Mouse (Mus musculus): Measurements from ENCODE around the gene Gm10392. TPM values are rescaled to one million over a fixed set of nuclear protein-coding genes. Genes with fewer than 3 reads are reported as not detected.
A peak's percentile ranks its signal among the peaks of the same experiment; 100 is the strongest.

Gene Gm10392
- polyA plus RNA-seq, 1 experiment, result not detected

GRCm38 (mm10) chr11:77515637-77516552 lies 3.1 kb downstream of the Gm10392 start, which contains the start of gene Trp53i13:
Trp53i13 (minus strand) TSS chr11:77515980.
- no peak for DNase-seq (ENCODE audit: low read depth)
- TF ChIP-seq POLR2A (IDR thresholded peaks at IDR 0.05; ENCODE audit: borderline replicate concordance, extremely low read depth, insufficient read depth, insufficient read length, poor library complexity, severe bottlenecking) (no peak), CTCF (IDR thresholded peaks at IDR 0.05; ENCODE audit: borderline replicate concordance, extremely low read depth, insufficient read depth, insufficient read length) (no peak)

DNA sequence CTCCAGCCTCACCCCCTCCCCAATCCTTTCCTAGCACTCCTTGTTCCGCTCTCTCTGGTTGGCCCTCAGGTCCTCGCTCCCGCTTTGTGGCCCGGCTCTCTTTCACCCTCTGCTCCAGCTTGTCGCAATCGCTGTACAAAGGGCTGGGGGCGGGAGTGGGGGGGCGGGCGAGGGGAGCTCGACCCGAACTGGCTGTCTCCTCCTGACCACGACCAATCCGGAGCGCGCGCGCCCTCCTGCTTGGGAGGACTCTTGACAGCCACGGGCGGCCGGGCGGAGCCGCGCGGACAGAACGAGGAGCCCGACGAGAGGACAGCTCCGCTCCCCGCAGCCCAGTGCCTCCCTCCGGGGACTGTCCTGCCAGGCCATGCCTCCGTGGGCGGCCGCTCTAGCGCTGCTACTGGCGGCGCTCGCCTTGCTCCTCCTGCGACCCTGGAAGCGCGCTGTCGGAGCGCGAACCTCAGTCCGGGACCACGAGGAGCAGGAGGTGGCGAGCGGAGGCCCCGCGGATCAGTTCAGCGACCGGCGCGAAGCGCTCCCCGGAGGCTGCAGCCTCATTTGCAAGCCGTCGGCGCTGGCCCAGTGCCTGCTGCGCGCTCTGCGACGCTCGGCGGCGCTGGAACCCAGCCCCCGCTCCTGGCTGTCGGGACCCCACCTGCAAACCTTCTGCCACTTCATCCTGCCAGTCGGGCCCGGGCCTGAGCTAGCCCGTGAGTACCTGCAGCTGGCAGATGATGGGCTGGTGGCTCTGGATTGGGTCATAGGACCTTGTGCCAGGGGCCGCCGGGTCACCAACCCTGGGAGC lies 4.0 kb downstream of the Gm10392 start, which contains the start of gene Abhd15:
Abhd15 (plus strand) TSS at position 290 of the 805 bp plus-strand sequence.
- peak; percentile 87 for DNase-seq (ENCODE audit: low read depth)
- TF ChIP-seq CTCF (IDR thresholded peaks at IDR 0.05; ENCODE audit: borderline replicate concordance, extremely low read depth, insufficient read depth, insufficient read length) (no peak), POLR2A (IDR thresholded peaks at IDR 0.05; ENCODE audit: borderline replicate concordance, extremely low read depth, insufficient read depth, insufficient read length, poor library complexity, severe bottlenecking) (no peak)

DNA sequence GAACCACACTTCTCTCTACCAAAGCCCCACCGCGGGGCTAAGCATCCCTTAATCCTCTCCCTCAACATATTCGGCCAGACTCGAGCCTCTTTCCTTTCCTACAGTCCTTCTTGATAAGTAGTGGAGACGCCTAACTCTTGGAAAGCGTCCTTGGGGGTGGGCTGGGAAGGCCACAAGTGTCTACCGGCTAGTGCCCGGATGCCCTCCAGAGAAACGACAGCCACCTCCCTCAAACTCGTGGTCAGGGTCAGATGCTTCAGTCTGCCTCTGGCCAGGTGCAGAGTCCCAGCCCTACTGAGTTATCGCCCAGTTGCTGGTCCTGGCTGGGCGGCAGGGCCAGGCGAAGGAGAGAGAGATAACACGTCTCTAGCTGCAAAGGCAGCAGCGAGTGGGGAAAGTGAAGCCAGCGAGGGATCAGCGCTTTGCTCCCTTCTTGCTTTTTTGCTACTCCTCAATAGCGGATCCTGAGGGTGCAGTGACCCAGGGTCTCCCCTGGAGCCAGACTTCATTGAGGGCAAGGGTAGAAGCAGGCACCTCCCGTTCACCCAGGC lies 4.6 kb downstream of the Gm10392 start:
- no peak for DNase-seq (ENCODE audit: low read depth)

DNA sequence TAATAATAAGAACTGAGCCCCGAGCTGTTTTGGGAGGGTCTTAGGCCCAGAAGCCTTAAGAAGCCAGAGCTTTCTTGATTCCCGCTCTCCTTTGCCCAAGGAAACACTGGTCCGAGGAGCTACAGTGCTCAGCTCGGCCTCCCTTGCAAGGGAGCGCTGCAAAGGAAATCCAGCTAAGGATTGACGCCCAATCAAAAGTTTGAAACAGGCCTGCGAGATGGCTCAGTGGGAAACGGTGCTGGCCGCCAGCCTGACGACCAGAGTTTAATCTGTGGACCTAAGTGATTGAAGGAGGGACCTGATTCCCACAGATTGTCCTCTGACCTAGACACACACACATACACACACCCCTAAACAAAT lies 5.2 kb downstream of the Gm10392 start:
- no peak for DNase-seq (ENCODE audit: low read depth)
- no peak for TF ChIP-seq CTCF (IDR thresholded peaks at IDR 0.05; ENCODE audit: borderline replicate concordance, extremely low read depth, insufficient read depth, insufficient read length)
- TF ChIP-seq POLR2A (IDR thresholded peaks at IDR 0.05; ENCODE audit: borderline replicate concordance, extremely low read depth, insufficient read depth, insufficient read length, poor library complexity, severe bottlenecking), result no peak

More for the DNA sequence above, 4.6 kb downstream of the Gm10392 start:
- TF ChIP-seq POLR2A (IDR thresholded peaks at IDR 0.05; ENCODE audit: borderline replicate concordance, extremely low read depth, insufficient read depth, insufficient read length, poor library complexity, severe bottlenecking) (no peak), CTCF (IDR thresholded peaks at IDR 0.05; ENCODE audit: borderline replicate concordance, extremely low read depth, insufficient read depth, insufficient read length) (no peak)

- TF ChIP-seq CTCF (IDR thresholded peaks at IDR 0.05; ENCODE audit: borderline replicate concordance, extremely low read depth, insufficient read depth, insufficient read length) (no peak), POLR2A (IDR thresholded peaks at IDR 0.05; ENCODE audit: borderline replicate concordance, extremely low read depth, insufficient read depth, insufficient read length, poor library complexity, severe bottlenecking) (peak; percentile 84)
- peak; percentile 91 for DNase-seq (ENCODE audit: low read depth)
Observed at GRCm38 (mm10) chr11:77512891-77513810, 5.8 kb downstream of the Gm10392 start.

- no peak for TF ChIP-seq CTCF (IDR thresholded peaks at IDR 0.05; ENCODE audit: borderline replicate concordance, extremely low read depth, insufficient read depth, insufficient read length)
- DNase-seq (ENCODE audit: low read depth), result no peak
Observed at GRCm38 (mm10) chr11:77511336-77511735, 7.7 kb downstream of the Gm10392 start.

DNA sequence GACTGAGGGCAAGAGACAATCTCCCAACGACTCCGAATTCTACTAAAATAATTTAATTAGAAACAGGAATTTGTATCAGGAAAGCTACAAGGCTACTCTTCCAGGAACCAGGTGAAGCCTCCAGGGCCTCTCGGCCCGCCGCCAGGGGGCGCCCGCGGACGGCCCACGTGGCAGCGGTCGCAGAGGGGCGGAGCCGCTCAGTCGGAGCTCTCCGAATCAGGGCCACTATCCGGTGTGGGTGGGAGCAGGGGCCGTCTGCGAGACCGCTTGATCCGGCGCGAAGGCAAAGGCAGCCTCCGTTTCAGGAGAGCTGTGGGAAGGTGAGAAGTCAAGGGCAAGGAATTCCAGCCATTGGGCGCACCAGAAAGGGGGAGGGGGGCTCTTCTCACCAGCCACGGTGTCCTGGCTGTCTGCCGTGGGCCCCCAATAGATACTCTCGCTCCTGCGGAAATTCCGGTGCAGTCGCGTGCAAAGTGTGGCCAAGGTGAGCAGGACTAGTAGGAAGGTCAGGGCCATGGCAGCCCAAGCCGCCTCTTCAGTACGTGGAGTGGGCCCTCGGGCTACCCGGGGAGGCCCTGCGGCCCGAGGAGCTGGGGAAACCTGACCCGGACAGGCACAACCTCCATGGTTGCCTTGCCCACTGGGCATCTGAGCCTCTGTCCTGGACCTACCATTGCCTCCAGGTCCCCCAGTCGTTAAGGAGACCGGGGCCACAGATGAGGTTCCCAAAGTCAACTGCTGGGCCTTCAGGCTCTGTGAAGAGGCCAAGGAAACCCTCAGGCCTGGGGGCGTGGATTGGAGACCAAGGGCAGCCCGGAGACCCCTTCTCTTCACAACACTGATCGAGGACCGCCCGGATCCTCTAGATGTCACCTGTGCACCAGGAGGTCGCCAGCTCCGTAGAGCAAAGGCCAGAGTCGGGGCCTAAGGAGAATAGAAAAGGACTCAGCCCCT lies 10.7 kb downstream of the Gm10392 start:
- no peak for TF ChIP-seq POLR2A (IDR thresholded peaks at IDR 0.05; ENCODE audit: borderline replicate concordance, extremely low read depth, insufficient read depth, insufficient read length, poor library complexity, severe bottlenecking)
- TF ChIP-seq CTCF (IDR thresholded peaks at IDR 0.05; ENCODE audit: borderline replicate concordance, extremely low read depth, insufficient read depth, insufficient read length), result peak; percentile 91
- DNase-seq (ENCODE audit: low read depth), result peak; percentile 84

DNA sequence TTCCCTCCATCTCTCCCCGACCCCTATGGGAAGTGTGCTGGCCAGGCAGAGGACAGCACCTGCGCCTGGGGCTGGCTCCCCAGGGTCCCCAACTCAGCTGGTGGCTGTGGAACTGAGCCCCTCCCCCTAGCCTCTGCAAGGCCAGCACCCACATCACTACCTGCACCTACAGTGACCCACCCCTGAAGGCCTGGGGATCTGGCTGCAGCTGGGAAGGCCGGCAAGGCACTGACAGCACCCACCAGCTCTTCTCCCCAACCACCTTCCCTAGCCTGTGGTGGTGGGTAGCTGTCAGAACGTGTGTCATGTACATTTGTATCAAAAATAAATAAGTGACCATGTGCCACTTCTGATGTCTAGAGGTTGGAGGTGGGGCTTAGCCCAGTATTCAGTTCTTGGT lies 11.6 kb downstream of the Gm10392 start:
- no peak for DNase-seq (ENCODE audit: low read depth)
- TF ChIP-seq CTCF (IDR thresholded peaks at IDR 0.05; ENCODE audit: borderline replicate concordance, extremely low read depth, insufficient read depth, insufficient read length) (no peak), POLR2A (IDR thresholded peaks at IDR 0.05; ENCODE audit: borderline replicate concordance, extremely low read depth, insufficient read depth, insufficient read length, poor library complexity, severe bottlenecking) (no peak)

DNA sequence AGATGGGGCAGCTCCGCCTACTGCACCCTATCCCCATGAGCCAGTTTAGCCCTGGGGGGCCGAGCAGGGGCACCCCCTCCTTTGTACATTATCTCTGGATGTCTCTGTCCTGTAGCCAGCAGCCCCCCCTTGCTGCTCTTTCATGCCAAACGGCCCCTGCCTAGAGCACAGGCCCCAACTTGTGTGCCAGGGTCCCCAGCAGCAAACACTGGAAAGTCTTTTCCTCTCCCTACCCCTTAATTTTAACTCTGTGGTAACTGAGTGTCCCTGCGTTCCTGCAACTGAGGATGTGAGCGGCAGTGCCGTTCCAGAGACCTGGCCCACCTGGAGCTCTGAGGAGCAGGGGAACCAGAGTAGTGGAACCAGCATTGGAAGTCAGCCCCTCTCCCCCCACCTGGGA lies 12.1 kb downstream of the Gm10392 start:
- TF ChIP-seq CTCF (IDR thresholded peaks at IDR 0.05; ENCODE audit: borderline replicate concordance, extremely low read depth, insufficient read depth, insufficient read length) (no peak), POLR2A (IDR thresholded peaks at IDR 0.05; ENCODE audit: borderline replicate concordance, extremely low read depth, insufficient read depth, insufficient read length, poor library complexity, severe bottlenecking) (no peak)
- DNase-seq (ENCODE audit: low read depth), result no peak
